Mouse (Mus musculus) liver, postnatal 0 days (tissue): ENCODE results near the gene Slc38a8.

ENCODE experiments used
- CTCF ChIP-seq: sonication (generic); IDR thresholded peaks from 2 replicates; pipeline ENCODE4 v1.5.1; 2016; ENCODE audit warnings: antibody characterized with exemption, low read depth
- EP300 ChIP-seq: IDR thresholded peaks from 2 replicates; pipeline ENCODE4 v1.6.1; 2016; ENCODE audit warnings: antibody characterized with exemption, low read depth, mild to moderate bottlenecking

DNA sequence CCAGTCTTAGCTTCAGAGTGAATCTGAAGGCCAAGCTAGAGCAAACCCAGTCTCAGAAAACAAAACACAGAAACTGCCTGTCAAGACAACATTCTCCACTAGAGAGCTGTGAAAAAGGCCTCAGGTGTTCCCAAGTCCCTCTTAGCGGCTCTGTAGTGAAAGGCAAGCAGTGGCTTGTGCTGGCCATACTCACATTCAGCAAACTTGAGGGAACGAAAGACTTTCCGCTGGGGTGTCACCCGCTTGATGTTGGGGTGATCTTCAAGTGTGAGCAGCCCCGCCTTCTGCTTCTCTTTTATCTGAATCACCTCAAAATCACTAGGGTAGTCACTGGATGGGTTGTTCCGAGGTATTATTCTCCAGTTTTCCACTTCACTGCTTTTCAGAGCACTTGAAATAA, 44.3 kb upstream of the Slc38a8 start:
- TF ChIP-seq CTCF (no peak), EP300 (no peak)
